Mouse (Mus musculus) urinary bladder, adult 18-20 months (tissue): ENCODE data around the gene Mob3c.

Experiments
- DNase-seq, 2 experiments: peaks; one replicate each; pipeline ENCODE4 v3.0.0; 2022; ENCODE audit warnings: low spot score in 2 of 2, mixed read lengths in 2 of 2

Gene Mob3c

DNA sequence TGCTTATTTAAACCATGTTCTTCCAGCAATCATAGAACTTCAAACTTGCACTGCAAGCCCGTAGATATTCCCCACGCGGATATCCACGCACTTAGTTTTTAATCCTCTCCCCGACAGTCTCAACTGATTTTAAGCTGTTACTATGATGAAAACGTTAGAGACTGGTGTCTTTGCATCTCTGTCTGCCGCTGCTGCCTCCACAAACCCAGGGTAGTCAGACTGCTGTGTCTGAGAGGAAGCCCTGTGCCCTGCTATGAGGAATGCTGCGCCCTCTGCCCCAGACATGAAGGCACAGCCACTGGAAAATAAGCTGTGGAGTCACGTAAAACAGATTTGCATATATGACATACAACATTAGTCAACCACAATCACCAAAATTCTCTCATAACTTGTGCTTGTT is 50.9 kb downstream of the Mob3c start:
- no peak for DNase-seq

DNA sequence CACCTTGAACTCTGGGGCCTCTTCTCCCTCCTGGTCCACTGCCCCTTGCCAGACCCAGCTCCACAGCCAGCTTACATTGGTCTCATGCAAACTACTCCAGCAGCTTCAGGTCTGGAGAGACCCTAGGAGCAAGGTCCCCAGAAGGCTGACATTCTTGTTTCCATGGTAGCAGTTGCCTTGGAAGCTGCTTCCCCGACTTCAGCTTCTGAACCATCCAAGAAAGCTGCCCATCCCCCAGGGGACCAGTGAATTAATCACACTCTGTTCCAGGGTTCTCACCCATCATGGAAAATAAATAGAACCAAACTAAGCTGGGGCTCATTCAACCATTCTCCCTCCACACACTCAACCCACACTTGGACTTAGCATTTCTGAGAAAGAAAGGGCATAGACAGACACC is 53.3 kb downstream of the Mob3c start:
- DNase-seq: no peak

GRCm38 (mm10) chr4:115882195-115882594 is 54.3 kb downstream of the Mob3c start:
- DNase-seq: no peak

DNA sequence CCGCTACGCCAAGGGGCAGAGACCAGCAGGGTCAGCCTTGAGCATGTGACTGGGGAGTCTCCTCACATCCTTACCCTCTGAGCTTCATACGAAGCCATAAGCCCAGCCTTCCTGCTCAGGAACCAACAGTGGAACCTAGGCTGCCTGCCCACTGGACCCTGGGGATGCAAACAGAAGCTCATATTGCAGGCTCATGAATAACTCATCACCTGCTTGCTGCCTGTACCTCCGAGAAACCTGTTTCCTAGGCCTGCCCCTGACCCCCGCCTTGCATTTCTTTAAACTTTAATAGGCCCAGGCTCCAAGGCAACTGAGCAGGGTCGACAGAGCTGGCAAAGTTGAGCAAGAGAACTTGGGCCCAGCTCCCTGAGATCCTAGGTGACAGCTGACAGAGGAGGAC is 56.1 kb downstream of the Mob3c start, which contains the start of gene Kncn:
TSS of gene Kncn (plus strand) at position 379 of the 400 bp plus-strand sequence.
- DNase-seq: no peak
